Comparison of ENCODE assay signal across 11 mouse cellular contexts in genomic region chr10:116083965-116084364, GRCm38 (mm10). TPM values are rescaled to one million over a fixed set of nuclear protein-coding genes. Genes with fewer than 3 reads are reported as not detected.
DNase-seq lines count a peak whose midpoint lies in the region.
"Had no signal": no experiment of that assay in that cellular context is flagged by ENCODE, and none has a peak within 500 bp of the region (broad histone marks: within the 10 kb centered on the region; RNA-seq: fewer than 3 reads in every experiment).

No protein-coding gene starts in this region.

- peak; percentile 38 for DNase-seq in cerebellum, adult 11-12 months
- no peak for DNase-seq in cerebellum, adult 11 months
- DNase-seq in kidney, postnatal 14 days: peak; percentile 3
- no peak for DNase-seq in kidney, adult 8-10 months
- DNase-seq in urinary bladder, postnatal 25 days (ENCODE audit: low spot score): peak; percentile 11
- no peak for DNase-seq in urinary bladder, postnatal 4 days (ENCODE audit: low spot score in 2 of 2)
- peak; percentile 3 for DNase-seq in yolk sac, embryonic 10.5 days (ENCODE audit: low spot score)
- no peak for DNase-seq in heart, adult 8-10 months (ENCODE audit: low spot score)
- DNase-seq: adrenal gland, postnatal 10 days; liver, embryonic 13.5 days; thymus, adult 2 months had no signal

RNA-seq across cellular contexts. Expression of gene 4933416C03Rik, which starts 29.8 kb away (rescaled TPM):
- total RNA-seq in heart, adult 8-10 months (2022): not detected
- total RNA-seq: adrenal gland, postnatal 10 days had no signal

Comparison
In these comparisons a context has a peak if more than half of its experiments do, and no peak if none do; other contexts are left out.
1. DNase-seq: peak in cerebellum, adult 11-12 months (single experiment), kidney, postnatal 14 days (single experiment), urinary bladder, postnatal 25 days (single experiment) and yolk sac, embryonic 10.5 days (single experiment); none in cerebellum, adult 11 months (single experiment), kidney, adult 8-10 months (0 of 2), urinary bladder, postnatal 4 days (0 of 2) and heart, adult 8-10 months (single experiment).